Mouse (Mus musculus) testis, adult 2 months (tissue): Measurements from ENCODE around the gene Olfr1394. TPM values are rescaled to one million over a fixed set of nuclear protein-coding genes. Genes with fewer than 3 reads are reported as not detected.
A peak's percentile ranks its signal among the peaks of the same experiment; 100 is the strongest.
"Not testable (repeated sequence)": the region's sequence is repeated elsewhere in the genome, so short reads cannot be mapped to it uniquely, and the experiment has no call there.

Experiments used
- H3K27ac ChIP-seq: fragments of 200-500 bp; 2 replicates; pipeline ENCODE4 v1.5.1; 2012; ENCODE audit warnings: low read depth, low read length; ENCODE audit not compliant: control insufficient read depth, insufficient read depth
- H3K27me3 ChIP-seq: fragments of 200-500 bp; 2 replicates; pipeline ENCODE4 v1.6.1; 2012; ENCODE audit warnings: mild to moderate bottlenecking, low read length, moderate library complexity; ENCODE audit not compliant: control insufficient read depth, insufficient read depth
- H3K36me3 ChIP-seq: fragments of 200-500 bp; 2 replicates; pipeline ENCODE4 v1.6.1; 2012; ENCODE audit warnings: mild to moderate bottlenecking, low read length; ENCODE audit not compliant: control insufficient read depth, insufficient read depth
- H3K4me1 ChIP-seq: fragments of 200-500 bp; 2 replicates; pipeline ENCODE4 v1.6.1; 2012; ENCODE audit warnings: low read length; ENCODE audit not compliant: control insufficient read depth, insufficient read depth
- H3K4me3 ChIP-seq: fragments of 200-500 bp; 2 replicates; pipeline ENCODE4 v1.5.1; 2012; ENCODE audit warnings: low read depth, mild to moderate bottlenecking, low read length, moderate library complexity, mixed read lengths; ENCODE audit not compliant: control insufficient read depth
- CTCF ChIP-seq: fragments of 200-500 bp; IDR thresholded peaks from 2 replicates; pipeline ENCODE4 v1.5.1; 2012; ENCODE audit warnings: low read depth, mild to moderate bottlenecking, inconsistent platforms, low read length, moderate library complexity; ENCODE audit not compliant: control insufficient read depth, insufficient read depth, insufficient replicate concordance
- POLR2A ChIP-seq: fragments of 200-500 bp; IDR thresholded peaks from 2 replicates; pipeline ENCODE4 v1.6.1; 2012; ENCODE audit warnings: low read depth, mild to moderate bottlenecking, inconsistent platforms, low read length, moderate library complexity; ENCODE audit not compliant: control insufficient read depth
- polyA plus RNA-seq: library from polyadenylated mRNA; depleted of rRNA; stranded (reverse); fragments of >200 nt; gene quantifications from 2 replicates; pipeline ENCODE4 v1.2.3, GENCODE M21; 2012

The Olfr1394 gene
- polyA plus RNA-seq, 1 experiment, result not detected

GRCm38 (mm10) chr11:49191083-49191482 is 36.9 kb downstream of the Olfr1394 start:
- TF ChIP-seq POLR2A, result no peak
- TF ChIP-seq CTCF, result no peak

GRCm38 (mm10) chr11:49194771-49195170 is 40.6 kb downstream of the Olfr1394 start:
- H3K4me3 ChIP-seq, H3K36me3 ChIP-seq, H3K27ac ChIP-seq, H3K4me1 ChIP-seq, H3K27me3 ChIP-seq: not testable (repeated sequence)

More at GRCm38 (mm10) chr11:49191083-49191482, 36.9 kb downstream of the Olfr1394 start:
- Histone ChIP-seq H3K27me3 (no peaks in the 10 kb centered on the region), H3K27ac (no peak overlapping the region), H3K4me3 (no peak overlapping the region), H3K4me1 (no peaks in the 10 kb centered on the region; the same call in 1 of the 2 replicates), H3K36me3 (no peaks in the 10 kb centered on the region)

- Histone ChIP-seq H3K36me3 (no peaks in the 10 kb centered on the region), H3K4me1 (no peaks in the 10 kb centered on the region), H3K4me3 (no peak overlapping the region), H3K27ac (no peak overlapping the region), H3K27me3 (no peaks in the 10 kb centered on the region)
- no peak for TF ChIP-seq POLR2A
- no peak for TF ChIP-seq CTCF
Observed at GRCm38 (mm10) chr11:49195819-49196322, 41.7 kb downstream of the Olfr1394 start.

GRCm38 (mm10) chr11:49200666-49201065 is 46.5 kb downstream of the Olfr1394 start:
- no peaks in the 10 kb centered on the region for H3K36me3 ChIP-seq
- TF ChIP-seq CTCF (no peak), POLR2A (no peak)
- peaks cover 3% of the 10 kb centered on the region for H3K4me1 ChIP-seq
- H3K4me3 ChIP-seq, result no peak overlapping the region
- no peaks in the 10 kb centered on the region for H3K27me3 ChIP-seq
- H3K27ac ChIP-seq, result no peak overlapping the region

- H3K4me1 ChIP-seq, result peaks cover 3% of the 10 kb centered on the region
- no peaks in the 10 kb centered on the region for H3K27me3 ChIP-seq
- H3K36me3 ChIP-seq, result no peaks in the 10 kb centered on the region
- TF ChIP-seq POLR2A (no peak), CTCF (no peak)
- no peak overlapping the region for H3K4me3 ChIP-seq
- H3K27ac ChIP-seq, result no peak overlapping the region
Observed at GRCm38 (mm10) chr11:49201142-49201541, 47.0 kb downstream of the Olfr1394 start.

GRCm38 (mm10) chr11:49202071-49202470 is 47.9 kb downstream of the Olfr1394 start:
- TF ChIP-seq CTCF (no peak), POLR2A (no peak)
- no peak overlapping the region for H3K4me3 ChIP-seq
- H3K36me3 ChIP-seq, result no peaks in the 10 kb centered on the region
- H3K27me3 ChIP-seq, result no peaks in the 10 kb centered on the region
- H3K4me1 ChIP-seq, result peaks cover 3% of the 10 kb centered on the region
- no peak overlapping the region for H3K27ac ChIP-seq

- Histone ChIP-seq H3K4me3 (peak overlapping the region; percentile 95), H3K27ac (peak overlapping the region; percentile 92), H3K4me1 (peaks cover 3% of the 10 kb centered on the region), H3K27me3 (no peaks in the 10 kb centered on the region), H3K36me3 (no peaks in the 10 kb centered on the region)
- TF ChIP-seq POLR2A, result no peak
- no peak for TF ChIP-seq CTCF
Observed at GRCm38 (mm10) chr11:49202523-49203061, 48.4 kb downstream of the Olfr1394 start.
